Mouse (Mus musculus): ENCODE results near the gene St5. TPM values are rescaled to one million over a fixed set of nuclear protein-coding genes. Genes with fewer than 3 reads are reported as not detected.

The St5 gene
- polyA plus RNA-seq, 1 experiment from 2014 or later, result 66.9 TPM

DNA sequence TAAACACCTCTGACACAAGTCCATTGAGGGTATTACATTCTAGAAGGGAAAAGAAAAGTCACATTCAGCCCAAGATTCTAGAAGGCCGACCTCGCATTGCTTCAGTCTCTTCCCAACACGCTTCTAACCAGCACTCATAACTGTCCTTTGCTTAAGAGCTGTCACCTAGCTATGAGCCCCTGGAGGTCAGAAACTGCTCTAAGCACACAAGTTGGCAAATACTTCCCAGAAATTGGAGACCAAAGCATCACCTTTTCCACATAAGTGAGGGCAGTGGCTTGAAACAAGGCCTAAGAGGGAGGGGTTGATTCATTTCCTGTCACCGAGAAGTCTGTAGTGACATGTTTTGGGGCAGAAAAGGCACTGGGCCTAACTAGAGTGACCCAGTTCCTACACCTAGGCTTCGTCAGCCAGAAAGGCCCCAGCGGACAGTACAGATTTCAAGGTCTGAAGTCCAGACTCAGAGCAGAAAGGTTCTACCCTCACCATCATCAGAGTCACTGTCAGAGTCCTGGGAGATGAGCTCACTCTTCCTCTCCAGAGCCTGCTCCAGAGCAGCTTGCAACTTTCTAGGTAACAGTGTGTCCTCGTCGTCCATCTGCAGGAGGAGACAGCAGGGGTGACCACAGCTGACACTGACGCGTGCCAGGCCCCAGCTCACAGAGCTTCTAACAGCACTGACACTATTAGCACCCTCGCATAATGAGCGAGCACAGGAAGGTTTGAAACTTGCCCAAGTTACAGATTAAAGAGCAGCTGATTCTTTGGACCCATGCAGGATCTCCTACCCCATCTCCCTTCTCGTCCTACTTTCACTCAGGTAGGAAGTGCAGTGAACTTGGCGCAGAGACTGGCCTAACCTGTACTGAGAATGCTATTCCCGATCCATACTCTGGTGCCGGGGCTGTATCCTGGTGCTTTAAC lies 177.4 kb downstream of the St5 start:
- WGBS, result 67% methylated on average over 16 of the region's 16 CpGs
- peak; percentile 16; the same call in 1 of the 2 replicates for ATAC-seq
- no peaks in the 10 kb centered on the region for H3K27me3 ChIP-seq (replicated peaks; ENCODE audit: control insufficient read depth, insufficient read depth, low read length)
- peaks cover 24% of the 10 kb centered on the region for H3K36me3 ChIP-seq (ENCODE audit: control insufficient read depth, insufficient read depth, low read length)
- no peak overlapping the region for H3K9ac ChIP-seq (ENCODE audit: low read depth, low read length)
- H3K27ac ChIP-seq (ENCODE audit: low read length), result no peak overlapping the region
- H3K4me3 ChIP-seq (ENCODE audit: low read length), result no peak overlapping the region
- peaks cover 6% of the 10 kb centered on the region for H3K4me1 ChIP-seq (ENCODE audit: control insufficient read depth, insufficient read depth, low read length)
- no peak overlapping the region for H3K4me2 ChIP-seq (ENCODE audit: low read depth, low read length)
- H3K9me3 ChIP-seq (ENCODE audit: control insufficient read depth, low read length), result no peaks in the 10 kb centered on the region

DNA sequence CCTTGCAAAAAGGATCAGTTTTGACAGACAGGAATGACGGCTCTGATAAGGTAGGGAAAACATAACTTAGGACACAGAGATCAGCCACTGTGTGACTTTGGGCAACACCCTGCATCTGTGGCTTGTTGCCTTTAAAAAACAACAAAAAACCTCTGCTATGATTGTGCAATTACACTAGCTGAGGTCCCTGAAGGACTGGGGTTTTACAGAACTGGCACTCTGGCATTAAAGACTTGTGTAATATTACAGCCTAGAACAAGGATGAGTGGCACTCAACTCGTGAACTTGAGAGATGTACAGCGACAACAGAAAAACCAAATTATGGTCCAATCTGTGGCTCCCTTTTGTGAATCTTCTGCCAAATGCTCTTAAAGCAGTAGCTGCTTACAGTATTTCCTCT lies 178.6 kb downstream of the St5 start:
- H3K9ac ChIP-seq (ENCODE audit: low read depth, low read length), result no peak overlapping the region
- H3K4me2 ChIP-seq (ENCODE audit: low read depth, low read length), result no peak overlapping the region
- WGBS, result 71% methylated on average over 3 of the region's 3 CpGs
- peaks cover 16% of the 10 kb centered on the region for H3K4me1 ChIP-seq (ENCODE audit: control insufficient read depth, insufficient read depth, low read length)
- H3K27me3 ChIP-seq (replicated peaks; ENCODE audit: control insufficient read depth, insufficient read depth, low read length), result no peaks in the 10 kb centered on the region
- H3K4me3 ChIP-seq (ENCODE audit: low read length), result no peak overlapping the region
- H3K27ac ChIP-seq (ENCODE audit: low read length), result peak overlapping the region; percentile 40; the same call in 1 of the 2 replicates
- no peaks in the 10 kb centered on the region for H3K9me3 ChIP-seq (ENCODE audit: control insufficient read depth, low read length)
- no peak for ATAC-seq
- peaks cover 22% of the 10 kb centered on the region for H3K36me3 ChIP-seq (ENCODE audit: control insufficient read depth, insufficient read depth, low read length)

DNA sequence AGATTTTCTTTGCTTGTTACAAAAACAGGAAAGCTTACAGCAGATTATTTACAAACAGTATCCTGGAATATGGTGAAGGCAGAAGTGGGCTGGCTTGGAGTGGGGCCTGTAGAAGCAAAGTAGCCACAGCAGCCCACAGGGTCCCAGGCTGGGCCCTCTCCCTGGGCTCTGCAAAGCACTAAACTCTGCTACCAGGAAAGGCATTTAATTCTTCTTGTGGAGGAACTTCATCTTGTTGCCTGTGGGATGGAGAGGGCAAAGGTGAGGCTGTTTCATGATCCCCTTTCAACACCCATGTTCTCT lies 179.0 kb downstream of the St5 start:
- peak; percentile 9; the same call in 1 of the 2 replicates for ATAC-seq
- H3K27me3 ChIP-seq (replicated peaks; ENCODE audit: control insufficient read depth, insufficient read depth, low read length), result no peaks in the 10 kb centered on the region
- no peak overlapping the region for H3K4me2 ChIP-seq (ENCODE audit: low read depth, low read length)
- H3K9me3 ChIP-seq (ENCODE audit: control insufficient read depth, low read length), result no peaks in the 10 kb centered on the region
- peak overlapping the region; percentile 40; the same call in 1 of the 2 replicates for H3K27ac ChIP-seq (ENCODE audit: low read length)
- peaks cover 22% of the 10 kb centered on the region for H3K36me3 ChIP-seq (ENCODE audit: control insufficient read depth, insufficient read depth, low read length)
- no peak overlapping the region; the same call in 1 of the 2 replicates for H3K9ac ChIP-seq (ENCODE audit: low read depth, low read length)
- H3K4me1 ChIP-seq (ENCODE audit: control insufficient read depth, insufficient read depth, low read length), result peaks cover 16% of the 10 kb centered on the region
- no peak overlapping the region for H3K4me3 ChIP-seq (ENCODE audit: low read length)

DNA sequence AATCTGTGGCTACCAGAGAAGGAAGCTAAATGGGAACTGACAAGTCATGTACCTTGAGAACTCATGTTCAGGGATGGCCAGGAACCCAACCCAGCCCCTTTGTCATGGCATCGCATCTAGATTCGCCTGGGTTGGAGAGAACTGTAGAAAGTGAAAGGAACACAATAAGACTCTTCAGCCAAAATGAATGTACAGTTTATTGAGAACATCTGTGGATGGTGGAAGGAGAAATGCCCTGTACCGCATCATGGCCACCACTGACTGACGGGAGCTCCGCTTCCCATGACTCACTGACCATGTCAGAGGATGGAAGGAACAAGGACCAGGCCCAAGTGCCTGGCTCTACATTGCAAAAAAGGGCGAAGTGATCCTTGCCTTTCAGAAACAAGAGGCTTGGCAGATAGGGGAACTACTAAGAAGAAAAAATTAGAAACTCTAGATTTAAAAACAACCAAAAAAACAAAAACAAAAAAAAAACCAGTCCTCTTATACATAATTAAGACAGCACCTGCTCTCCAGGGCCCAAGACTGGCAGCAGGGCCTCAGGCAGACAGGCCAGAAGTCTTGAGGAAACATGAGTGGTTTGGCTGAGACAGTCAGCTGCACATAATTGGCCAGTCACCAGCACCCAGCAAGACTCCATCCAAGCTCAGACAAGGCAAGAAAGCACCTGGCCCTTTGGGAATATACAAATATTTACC lies 179.5 kb downstream of the St5 start:
- H3K9me3 ChIP-seq (ENCODE audit: control insufficient read depth, low read length), result no peaks in the 10 kb centered on the region
- H3K27ac ChIP-seq (ENCODE audit: low read length), result no peak overlapping the region
- no peak overlapping the region; the same call in 1 of the 2 replicates for H3K9ac ChIP-seq (ENCODE audit: low read depth, low read length)
- WGBS, result 70% methylated on average over 6 of the region's 6 CpGs
- no peak for ATAC-seq
- no peak overlapping the region for H3K4me3 ChIP-seq (ENCODE audit: low read length)
- H3K4me1 ChIP-seq (ENCODE audit: control insufficient read depth, insufficient read depth, low read length), result peaks cover 16% of the 10 kb centered on the region
- no peaks in the 10 kb centered on the region for H3K27me3 ChIP-seq (replicated peaks; ENCODE audit: control insufficient read depth, insufficient read depth, low read length)
- H3K36me3 ChIP-seq (ENCODE audit: control insufficient read depth, insufficient read depth, low read length), result peaks cover 22% of the 10 kb centered on the region
- no peak overlapping the region for H3K4me2 ChIP-seq (ENCODE audit: low read depth, low read length)

DNA sequence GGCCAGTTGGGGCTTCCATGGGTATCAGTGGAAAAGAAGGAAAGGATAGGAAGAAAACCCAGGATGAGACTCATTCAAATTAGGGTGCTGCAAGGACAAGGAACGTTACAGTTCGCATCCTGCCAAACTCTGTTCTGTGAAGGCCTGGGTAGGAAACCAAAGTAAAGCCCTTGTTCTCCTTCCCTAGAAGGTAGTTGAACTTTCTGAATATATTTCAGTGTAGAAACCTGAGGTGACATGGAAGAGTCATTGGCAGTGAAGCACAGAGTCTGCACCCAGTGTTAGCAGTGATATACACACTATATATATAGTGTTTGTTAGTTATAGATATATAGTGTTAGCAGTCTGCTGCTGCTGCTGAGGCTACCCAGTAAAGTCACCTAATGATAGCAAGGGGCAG lies 180.1 kb downstream of the St5 start:
- H3K9me3 ChIP-seq (ENCODE audit: control insufficient read depth, low read length), result no peaks in the 10 kb centered on the region
- H3K9ac ChIP-seq (ENCODE audit: low read depth, low read length), result no peak overlapping the region
- ATAC-seq, result no peak
- H3K27me3 ChIP-seq (replicated peaks; ENCODE audit: control insufficient read depth, insufficient read depth, low read length), result no peaks in the 10 kb centered on the region
- no peak overlapping the region for H3K4me3 ChIP-seq (ENCODE audit: low read length)
- H3K27ac ChIP-seq (ENCODE audit: low read length), result peak overlapping the region; percentile 25; the same call in 1 of the 2 replicates
- no peak overlapping the region for H3K4me2 ChIP-seq (ENCODE audit: low read depth, low read length)
- H3K4me1 ChIP-seq (ENCODE audit: control insufficient read depth, insufficient read depth, low read length), result peaks cover 16% of the 10 kb centered on the region
- whole genome bisulfite sequencing, result 71% methylated on average over 2 of the region's 2 CpGs
- peaks cover 22% of the 10 kb centered on the region for H3K36me3 ChIP-seq (ENCODE audit: control insufficient read depth, insufficient read depth, low read length)

DNA sequence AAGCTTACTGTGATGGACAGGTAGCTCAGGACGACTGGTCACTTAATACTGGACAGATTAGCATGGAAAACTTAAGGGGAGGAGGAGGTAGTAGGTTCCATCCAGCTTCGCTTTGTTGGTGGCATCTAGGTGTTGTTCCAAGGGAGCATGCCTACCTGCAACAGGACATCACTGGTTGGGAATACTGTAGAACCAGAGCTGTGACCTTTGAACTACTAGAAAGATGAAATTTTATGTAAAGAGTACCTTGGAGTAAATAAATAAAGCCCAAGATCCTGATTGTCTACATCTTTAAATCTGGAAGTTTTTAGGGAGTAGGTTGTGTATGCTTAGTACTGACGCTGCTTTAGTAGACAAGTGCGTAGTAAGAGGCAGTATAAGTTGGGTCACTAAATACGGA lies 181.3 kb downstream of the St5 start:
- peaks cover 22% of the 10 kb centered on the region for H3K4me1 ChIP-seq (ENCODE audit: control insufficient read depth, insufficient read depth, low read length)
- H3K4me3 ChIP-seq (ENCODE audit: low read length), result no peak overlapping the region
- 71% methylated on average over 5 of the region's 5 CpGs for WGBS
- 0 out of 2 replicates have a peak overlapping the region, but pooled peaks have one; percentile 9 for H3K4me2 ChIP-seq (ENCODE audit: low read depth, low read length)
- H3K9ac ChIP-seq (ENCODE audit: low read depth, low read length), result 0 out of 2 replicates have a peak overlapping the region, but pooled peaks have one; percentile 14
- no peaks in the 10 kb centered on the region for H3K9me3 ChIP-seq (ENCODE audit: control insufficient read depth, low read length)
- no peak for ATAC-seq
- H3K36me3 ChIP-seq (ENCODE audit: control insufficient read depth, insufficient read depth, low read length), result peaks cover 22% of the 10 kb centered on the region
- H3K27me3 ChIP-seq (replicated peaks; ENCODE audit: control insufficient read depth, insufficient read depth, low read length), result no peaks in the 10 kb centered on the region
- no peak overlapping the region for H3K27ac ChIP-seq (ENCODE audit: low read length)

DNA sequence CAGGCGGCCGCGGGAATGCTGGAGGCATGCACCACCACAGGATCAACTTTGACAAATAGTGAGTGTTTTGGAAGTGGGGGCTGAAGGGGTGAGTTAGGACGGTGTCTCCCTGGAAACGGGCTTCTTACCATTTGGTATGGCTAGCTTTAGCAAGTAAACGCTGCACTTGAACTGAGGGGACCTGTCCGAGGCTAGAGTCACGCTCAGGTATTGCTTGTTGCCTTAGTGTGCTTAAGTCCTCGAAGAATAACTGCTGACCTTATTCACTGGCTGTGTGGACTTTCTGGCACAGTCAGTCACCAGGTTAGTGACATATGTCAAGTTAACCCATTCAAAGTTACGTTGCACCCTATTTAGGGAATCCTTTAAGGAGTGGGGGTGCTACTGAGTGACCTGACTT lies 183.5 kb downstream of the St5 start:
- no peak for ATAC-seq
- peaks cover 22% of the 10 kb centered on the region for H3K4me1 ChIP-seq (ENCODE audit: control insufficient read depth, insufficient read depth, low read length)
- H3K4me3 ChIP-seq (ENCODE audit: low read length), result peak overlapping the region; percentile 96
- H3K36me3 ChIP-seq (ENCODE audit: control insufficient read depth, insufficient read depth, low read length), result peaks cover 18% of the 10 kb centered on the region
- peak overlapping the region; percentile 90 for H3K4me2 ChIP-seq (ENCODE audit: low read depth, low read length)
- 3% methylated on average over 10 of the region's 10 CpGs for WGBS
- no peaks in the 10 kb centered on the region for H3K9me3 ChIP-seq (ENCODE audit: control insufficient read depth, low read length)
- peak overlapping the region; percentile 89 for H3K27ac ChIP-seq (ENCODE audit: low read length)
- H3K27me3 ChIP-seq (replicated peaks; ENCODE audit: control insufficient read depth, insufficient read depth, low read length), result no peaks in the 10 kb centered on the region
- H3K9ac ChIP-seq (ENCODE audit: low read depth, low read length), result peak overlapping the region; percentile 99

DNA sequence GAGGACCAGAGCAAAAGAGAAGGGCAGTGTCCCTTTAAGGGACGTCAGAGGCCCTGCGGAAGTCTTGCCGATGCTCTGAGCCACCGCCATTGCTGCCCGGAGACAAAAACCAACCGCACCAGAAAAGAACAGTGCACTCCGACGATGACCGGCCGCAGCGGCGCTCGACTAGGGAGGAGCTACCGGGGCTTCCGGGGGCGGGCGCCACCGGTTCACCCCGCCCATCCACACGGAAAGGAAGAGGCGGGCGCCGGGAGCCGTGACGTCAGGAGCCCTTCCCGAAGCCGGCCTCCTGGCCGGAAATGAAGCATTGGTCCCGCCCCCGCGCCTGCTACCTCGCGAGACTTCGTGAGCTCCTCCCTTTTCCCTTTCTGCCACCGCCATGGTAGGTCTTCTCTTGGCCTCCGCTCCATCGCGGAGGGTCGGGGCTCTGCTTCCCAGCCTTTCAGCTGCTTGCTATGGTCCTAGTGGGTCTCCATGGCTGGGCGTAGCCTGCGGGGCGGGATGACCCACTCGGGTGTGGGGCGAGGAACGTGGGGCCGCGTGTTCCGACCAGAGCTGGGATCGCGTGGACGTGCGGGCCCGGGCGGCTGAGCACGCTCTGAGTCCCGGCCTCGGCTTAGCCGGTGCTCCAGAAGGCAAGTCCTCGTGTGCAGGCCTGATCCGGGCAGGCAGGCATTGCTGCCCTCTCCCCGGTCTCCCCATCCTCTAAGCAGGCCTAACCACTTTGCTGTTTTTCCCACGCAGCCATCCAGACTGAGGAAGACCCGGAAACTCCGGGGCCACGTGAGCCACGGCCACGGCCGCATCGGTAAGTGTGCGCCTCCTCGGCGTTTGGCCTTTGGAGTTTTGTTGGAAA lies 184.3 kb downstream of the St5 start, which contains the start of gene Rpl27a:
Gene Rpl27a, plus strand, starts transcription at position 310 of the 859 bp plus-strand sequence.
- H3K4me2 ChIP-seq (ENCODE audit: low read depth, low read length), result peak within 1 kb of the TSS; percentile 90
- WGBS, result under 1% methylated on average over 72 of the region's 72 CpGs
- H3K9ac ChIP-seq (ENCODE audit: low read depth, low read length), result peak within 1 kb of the TSS; percentile 99
- H3K36me3 ChIP-seq (ENCODE audit: control insufficient read depth, insufficient read depth, low read length), result peaks cover 12% of the 10 kb centered on the region
- no peaks in the 10 kb centered on the region for H3K9me3 ChIP-seq (ENCODE audit: control insufficient read depth, low read length)
- H3K27me3 ChIP-seq (replicated peaks; ENCODE audit: control insufficient read depth, insufficient read depth, low read length), result no peaks in the 10 kb centered on the region
- ATAC-seq, result peak; percentile 93
- H3K4me1 ChIP-seq (ENCODE audit: control insufficient read depth, insufficient read depth, low read length), result peaks cover 22% of the 10 kb centered on the region
- H3K4me3 ChIP-seq (ENCODE audit: low read length), result peak within 1 kb of the TSS; percentile 96
- peak within 1 kb of the TSS; percentile 97 for H3K27ac ChIP-seq (ENCODE audit: low read length)
